Mouse (Mus musculus) cerebellum, adult 8-10 months (tissue): ENCODE results near the gene Ush2a.

Experiments
- DNase-seq: peaks from one replicate; pipeline ENCODE4 v3.0.0; 2022

Ush2a gene

DNA sequence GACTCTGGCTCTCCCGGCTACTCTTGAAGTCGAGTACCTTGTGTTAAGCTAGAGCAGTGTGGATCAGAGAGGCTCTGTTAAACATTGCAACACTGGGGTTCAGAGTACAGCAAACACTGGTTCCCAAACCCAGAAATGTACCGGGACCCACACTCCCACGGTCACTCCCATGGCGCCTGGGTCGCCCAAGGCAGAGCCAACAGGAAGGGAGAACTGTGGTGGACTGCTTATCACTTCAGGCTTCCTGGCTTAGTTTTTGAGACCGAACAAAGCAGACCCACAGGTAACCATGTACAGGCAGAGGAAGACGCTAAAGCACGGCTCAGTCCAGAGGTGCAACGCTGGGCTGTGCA is 413.7 kb downstream of the Ush2a start:
- no peak for DNase-seq

- no peak for DNase-seq
These were observed 416.4 kb downstream of the Ush2a start for GRCm38 (mm10) chr1:188678189-188678588.

GRCm38 (mm10) chr1:188686362-188686761 is 424.5 kb downstream of the Ush2a start:
- DNase-seq, result no peak

GRCm38 (mm10) chr1:188696295-188696694 is 434.5 kb downstream of the Ush2a start:
- no peak for DNase-seq

- no peak for DNase-seq
These were observed 446.4 kb downstream of the Ush2a start for GRCm38 (mm10) chr1:188708176-188708575.

DNA sequence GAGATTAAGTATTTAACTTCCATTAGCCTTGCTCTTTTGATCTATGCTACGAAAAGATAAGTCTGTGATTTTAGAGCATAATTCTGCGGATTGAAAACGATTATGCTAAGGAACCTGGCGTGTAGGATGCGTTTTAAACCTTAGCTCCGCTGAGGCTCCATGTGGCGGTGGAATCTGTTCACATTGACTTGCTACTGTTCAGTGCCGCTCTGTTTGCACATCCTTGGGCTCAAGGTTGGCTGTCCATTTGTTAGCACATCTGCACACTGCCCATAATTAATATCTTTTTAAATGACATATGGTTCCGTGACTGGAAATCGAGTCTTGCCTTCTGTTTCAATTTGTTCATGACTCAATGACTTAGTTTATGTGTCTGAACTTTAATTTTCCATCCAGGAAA is 446.9 kb downstream of the Ush2a start:
- no peak for DNase-seq

DNA sequence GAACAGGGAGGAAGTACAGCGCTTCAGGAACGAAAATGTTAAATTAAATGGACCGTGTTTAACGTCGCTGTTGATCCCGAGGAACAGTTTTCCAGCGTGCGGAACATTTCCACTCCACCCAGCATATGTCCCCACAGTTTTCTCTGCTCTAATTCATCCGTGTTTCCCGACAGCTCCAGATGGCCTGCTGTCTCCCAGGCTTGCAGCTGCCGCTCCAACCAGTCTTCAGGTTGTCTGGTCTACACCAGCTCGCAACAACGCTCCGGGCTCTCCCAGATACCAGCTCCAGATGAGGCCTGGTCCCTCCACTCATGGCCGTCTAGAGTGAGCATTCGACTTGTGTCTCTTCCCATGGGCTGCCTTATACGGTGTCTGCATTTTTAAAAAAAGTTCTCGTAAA is 452.3 kb downstream of the Ush2a start:
- no peak for DNase-seq

- DNase-seq, result no peak
These were observed 453.1 kb downstream of the Ush2a start for GRCm38 (mm10) chr1:188714941-188715340.

DNA sequence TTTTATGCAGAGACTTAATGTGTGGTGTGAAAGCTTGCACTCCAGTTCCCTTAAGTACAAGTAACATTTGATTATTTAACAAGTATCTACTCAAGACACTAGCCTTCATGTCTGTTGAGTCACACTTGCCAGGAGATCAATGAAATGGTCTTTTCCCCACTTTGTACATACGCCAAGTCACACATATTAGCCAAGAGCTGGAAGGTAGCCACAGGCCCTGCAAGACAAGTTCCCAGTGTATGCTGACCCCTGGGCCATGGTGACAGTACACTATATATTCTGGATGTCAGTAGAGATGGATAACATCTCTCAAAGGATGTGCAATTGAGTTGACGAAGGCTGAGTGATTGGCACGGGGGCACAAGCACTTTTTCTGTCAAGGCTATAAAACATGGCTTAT is 455.1 kb downstream of the Ush2a start:
- DNase-seq, result no peak

GRCm38 (mm10) chr1:188725122-188725995 is 463.5 kb downstream of the Ush2a start:
- DNase-seq, result no peak

DNA sequence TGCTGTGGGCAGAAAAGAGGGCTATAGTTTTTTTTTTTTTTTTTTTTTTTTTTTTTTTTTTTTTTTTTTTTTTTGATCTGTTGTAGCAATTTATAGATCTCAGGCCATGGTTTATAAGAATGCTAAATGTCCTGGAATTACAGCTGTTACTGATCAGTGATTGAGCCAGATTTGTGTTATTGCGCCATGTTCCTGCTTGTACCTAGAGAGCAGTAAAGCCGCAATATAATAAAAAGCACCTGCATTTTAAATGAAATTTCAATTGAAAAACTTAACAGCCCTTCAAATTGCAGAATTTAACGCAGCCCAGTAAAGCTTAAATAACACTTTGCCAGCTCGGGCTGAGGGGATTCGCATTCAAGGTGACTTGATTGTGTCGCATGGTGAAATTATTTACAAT is 465.1 kb downstream of the Ush2a start:
- no peak for DNase-seq

DNA sequence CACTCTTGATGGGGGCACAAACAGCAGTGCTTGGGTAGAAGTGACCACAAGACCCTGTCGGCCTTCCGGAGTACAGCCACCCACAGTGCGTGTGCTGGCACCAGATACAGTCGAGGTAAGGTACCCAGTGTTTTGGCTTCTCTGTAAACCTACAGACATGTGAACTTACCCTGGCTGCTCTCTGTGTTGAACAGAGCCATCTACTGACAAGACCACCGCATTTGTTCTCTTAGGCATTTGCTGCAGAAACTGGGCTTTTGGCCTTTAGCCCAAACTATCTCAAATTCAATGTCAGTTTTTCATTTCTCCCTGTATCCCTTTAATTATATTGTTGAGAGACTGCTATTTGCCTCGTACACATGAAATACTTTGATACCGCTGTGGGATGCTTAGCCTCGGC is 466.8 kb downstream of the Ush2a start:
- DNase-seq, result no peak

DNA sequence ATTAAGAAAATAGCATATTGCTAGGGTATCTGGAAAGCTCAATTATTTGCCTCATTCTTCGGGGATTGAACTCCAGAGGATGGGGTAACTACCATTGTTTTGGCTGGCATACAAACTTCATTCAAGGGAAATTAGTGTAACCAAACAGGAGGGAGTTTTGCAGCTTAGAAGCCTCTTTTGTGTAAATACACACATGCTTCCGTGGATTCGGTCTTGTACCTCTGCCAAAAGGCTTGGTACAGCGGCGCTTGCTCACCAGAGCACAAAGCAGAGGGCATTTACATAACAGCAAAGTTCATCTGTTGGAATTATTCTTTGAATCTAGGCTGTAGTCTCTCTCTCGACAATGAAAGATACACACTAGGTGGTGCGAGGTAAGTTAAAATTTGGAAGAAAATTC is 467.4 kb downstream of the Ush2a start:
- no peak for DNase-seq

DNA sequence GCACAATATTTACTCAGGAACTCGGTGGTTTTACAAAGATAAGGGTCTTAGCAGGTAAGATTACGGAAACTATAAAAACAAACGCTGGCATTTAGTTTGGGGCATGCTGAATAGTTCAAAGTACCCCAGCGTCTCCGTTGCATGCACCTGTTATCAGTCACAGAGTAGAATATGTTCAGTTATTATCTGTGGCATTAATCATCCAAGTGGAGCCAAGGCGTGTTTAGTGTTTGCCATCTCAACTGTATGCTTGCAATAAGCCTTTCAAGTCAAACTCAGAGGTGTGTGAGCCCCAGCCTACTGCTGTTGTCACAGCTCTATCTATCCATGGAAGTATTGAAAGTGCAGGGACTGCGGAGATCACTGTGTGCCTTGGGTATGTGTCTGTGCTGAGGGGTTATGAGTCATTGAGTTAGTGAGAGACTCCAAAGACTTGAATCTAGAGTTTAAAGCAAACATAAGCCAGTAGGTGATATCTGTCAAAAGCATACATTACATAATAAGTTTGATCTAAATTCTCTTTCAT is 473.0 kb downstream of the Ush2a start:
- DNase-seq, result no peak

DNA sequence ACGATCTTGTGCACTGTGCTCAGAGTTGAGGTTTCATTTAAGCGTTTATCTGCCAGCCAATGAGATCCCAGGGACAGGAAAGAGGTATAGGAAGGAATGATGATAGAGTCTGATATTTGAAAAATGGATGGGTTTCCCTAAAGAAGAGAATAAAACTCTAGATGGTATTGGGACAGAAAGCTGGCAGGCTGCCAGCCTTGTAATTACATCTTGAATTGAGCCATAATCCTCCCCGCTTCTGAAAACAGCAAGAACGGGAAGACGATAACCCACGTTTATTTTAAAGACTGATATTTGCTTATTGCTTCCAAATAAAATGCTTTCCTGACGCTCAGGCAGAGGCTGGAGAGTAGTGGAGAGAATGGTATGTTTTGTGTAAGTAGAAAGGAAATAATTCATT is 481.1 kb downstream of the Ush2a start:
- DNase-seq, result no peak

GRCm38 (mm10) chr1:188755031-188755430 is 493.2 kb downstream of the Ush2a start:
- DNase-seq, result no peak

DNA sequence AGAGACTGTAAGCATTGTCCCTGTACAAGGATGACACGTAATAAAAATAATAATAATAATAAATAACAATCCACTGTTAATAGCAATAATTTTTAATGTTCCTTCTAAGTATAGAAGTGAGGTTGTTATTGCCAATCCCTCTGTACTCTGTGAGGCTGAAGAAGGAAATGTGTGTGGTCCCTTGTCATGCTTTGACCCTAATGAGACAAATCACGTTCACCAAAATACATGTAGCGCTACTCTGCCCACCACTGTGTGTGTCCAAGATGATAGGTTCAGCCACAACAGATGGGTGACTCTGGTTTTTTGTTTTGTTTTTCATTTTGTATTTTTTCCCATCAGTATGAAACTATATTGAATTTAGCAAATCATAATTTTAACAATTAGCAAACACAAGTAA is 498.7 kb downstream of the Ush2a start:
- no peak for DNase-seq

GRCm38 (mm10) chr1:188762463-188762862 is 500.6 kb downstream of the Ush2a start:
- DNase-seq, result no peak

DNA sequence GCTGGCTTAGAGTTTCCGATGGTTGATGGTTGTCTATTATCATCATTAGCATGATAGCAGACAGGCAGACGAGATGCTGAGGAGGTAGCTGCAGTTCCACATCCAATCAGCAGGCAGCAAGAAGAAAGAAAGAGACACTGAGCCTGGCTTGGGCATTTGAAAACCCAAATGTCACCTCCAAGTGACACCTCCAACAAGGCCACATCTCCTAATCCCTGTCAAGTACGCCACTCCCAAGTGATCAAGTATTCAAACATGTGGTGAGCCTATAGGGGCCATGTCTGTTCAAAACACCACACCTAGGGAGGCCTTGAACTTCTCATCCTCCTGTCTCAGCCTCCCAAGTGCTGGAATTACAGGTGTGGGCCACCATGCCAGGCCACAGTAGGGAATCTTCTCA is 501.9 kb downstream of the Ush2a start:
- no peak for DNase-seq

DNA sequence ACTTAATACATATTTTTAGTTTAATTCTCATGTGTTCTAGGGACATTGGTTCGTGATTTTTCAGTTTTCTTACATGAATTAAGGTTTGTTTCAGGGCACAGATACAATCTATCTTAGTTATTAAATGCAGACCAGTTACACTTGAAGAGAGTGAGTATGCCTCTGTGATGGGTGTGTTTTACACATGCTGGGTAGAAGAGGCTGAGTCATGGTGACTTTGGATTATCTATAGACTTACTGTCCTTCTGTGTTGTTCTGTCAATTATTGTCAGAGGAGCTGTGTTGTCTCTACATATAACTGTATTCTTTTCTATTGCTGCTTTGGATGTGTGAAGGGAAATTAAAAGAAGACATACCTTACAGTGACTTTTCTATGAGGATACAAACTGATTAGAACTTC is 509.0 kb downstream of the Ush2a start:
- no peak for DNase-seq

GRCm38 (mm10) chr1:188772516-188773229 is 510.9 kb downstream of the Ush2a start:
- no peak for DNase-seq

GRCm38 (mm10) chr1:188773631-188774030 is 511.8 kb downstream of the Ush2a start:
- DNase-seq, result no peak

DNA sequence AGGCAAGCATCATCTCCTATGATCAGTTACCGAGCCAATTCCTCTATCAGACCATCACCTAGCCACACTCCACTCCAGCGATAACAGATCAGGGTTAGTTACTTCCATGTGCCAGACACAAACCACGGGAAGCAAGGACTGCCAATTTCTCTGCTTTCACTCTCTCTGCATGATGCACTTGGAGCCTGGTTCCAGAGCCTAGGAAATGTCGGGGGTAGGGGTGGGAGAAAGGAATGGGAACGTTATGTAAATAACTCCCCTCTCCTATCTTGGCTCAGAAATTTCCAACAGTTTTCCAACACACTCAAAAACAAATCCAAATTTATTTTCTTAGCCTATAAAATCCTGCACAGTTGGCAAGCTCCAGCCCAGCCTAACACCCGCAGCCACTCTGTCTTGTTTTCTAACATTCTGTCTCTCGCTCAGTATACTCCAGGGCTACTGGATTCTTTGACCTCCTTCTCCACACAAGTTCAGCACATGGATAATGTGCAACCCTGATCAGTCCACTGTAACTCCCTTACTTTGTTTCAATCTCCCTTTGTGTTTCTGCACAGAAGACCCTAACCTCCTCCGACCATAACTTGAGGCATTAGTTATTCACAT is 515.8 kb downstream of the Ush2a start:
- no peak for DNase-seq

GRCm38 (mm10) chr1:188785056-188785455 is 523.2 kb downstream of the Ush2a start:
- no peak for DNase-seq
